Mouse (Mus musculus): Measurements from ENCODE around the gene Atp1a2. TPM values are rescaled to one million over a fixed set of nuclear protein-coding genes. Genes with fewer than 3 reads are reported as not detected.
A peak's percentile ranks its signal among the peaks of the same experiment; 100 is the strongest.

Atp1a2 gene
- polyA plus RNA-seq, 1 experiment from 2014 or later, result 17.0 TPM

DNA sequence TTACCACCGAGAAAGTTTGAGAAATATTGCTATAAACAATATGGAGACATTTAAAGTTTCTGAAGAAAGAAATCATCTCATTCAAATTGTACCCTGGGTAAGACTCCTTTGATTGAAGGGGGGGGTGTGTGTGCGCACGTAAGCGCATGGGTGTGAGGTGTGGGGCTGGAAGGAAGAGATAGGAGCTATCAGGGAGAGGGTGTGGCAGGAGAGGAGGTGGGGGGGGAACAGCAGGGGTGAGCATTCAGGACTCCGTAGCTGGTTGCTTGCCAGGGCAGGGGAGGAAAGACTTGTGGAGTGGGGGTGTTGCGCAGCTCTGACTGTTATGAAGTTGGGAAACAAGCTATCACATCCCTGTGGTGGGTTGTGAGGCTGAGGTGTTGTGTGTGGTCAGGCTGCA is 6.6 kb upstream of the Atp1a2 start:
- peaks cover 48% of the 10 kb centered on the region for H3K4me1 ChIP-seq
- no peaks in the 10 kb centered on the region for H3K27me3 ChIP-seq (replicated peaks)
- no peak overlapping the region for H3K9ac ChIP-seq
- no peak overlapping the region for H3K4me3 ChIP-seq
- no peak overlapping the region for H3K4me2 ChIP-seq
- H3K36me3 ChIP-seq, result no peaks in the 10 kb centered on the region
- 39% methylated on average over 6 of the region's 6 CpGs for WGBS
- ATAC-seq (ENCODE audit: extremely low read depth, insufficient number of reproducible peaks, low FRiP score, low TSS enrichment), result no peak
- no peak overlapping the region for H3K27ac ChIP-seq (replicated peaks)
- no peaks in the 10 kb centered on the region for H3K9me3 ChIP-seq

DNA sequence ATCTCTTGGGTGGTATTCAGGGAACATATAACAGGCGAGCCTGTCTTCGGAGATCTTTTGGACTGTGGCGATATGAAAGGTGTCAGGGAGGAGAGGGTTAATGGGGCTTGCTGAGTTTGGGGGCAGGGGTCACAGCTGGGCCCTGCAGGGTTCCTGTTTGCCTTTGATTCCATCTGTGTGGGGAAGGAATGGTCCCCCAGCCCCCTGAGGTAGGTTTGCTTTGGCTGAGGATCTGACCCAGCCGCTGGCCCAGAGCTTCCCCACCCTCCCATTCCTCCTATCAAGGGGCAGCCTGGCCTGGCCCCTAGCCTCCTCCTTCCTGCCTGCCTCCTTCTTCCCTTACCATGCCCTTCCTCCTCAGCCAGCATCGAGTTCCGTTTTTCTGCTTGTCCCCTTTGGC is 5.0 kb upstream of the Atp1a2 start:
- Histone ChIP-seq H3K9me3 (no peaks in the 10 kb centered on the region), H3K27me3 (replicated peaks) (no peaks in the 10 kb centered on the region), H3K27ac (replicated peaks) (no peak overlapping the region), H3K9ac (no peak overlapping the region), H3K4me3 (no peak overlapping the region), H3K4me1 (peaks cover 62% of the 10 kb centered on the region), H3K4me2 (no peak overlapping the region), H3K36me3 (no peaks in the 10 kb centered on the region)
- no peak for ATAC-seq (ENCODE audit: extremely low read depth, insufficient number of reproducible peaks, low FRiP score, low TSS enrichment)
- 38% methylated on average over 6 of the region's 6 CpGs for WGBS

DNA sequence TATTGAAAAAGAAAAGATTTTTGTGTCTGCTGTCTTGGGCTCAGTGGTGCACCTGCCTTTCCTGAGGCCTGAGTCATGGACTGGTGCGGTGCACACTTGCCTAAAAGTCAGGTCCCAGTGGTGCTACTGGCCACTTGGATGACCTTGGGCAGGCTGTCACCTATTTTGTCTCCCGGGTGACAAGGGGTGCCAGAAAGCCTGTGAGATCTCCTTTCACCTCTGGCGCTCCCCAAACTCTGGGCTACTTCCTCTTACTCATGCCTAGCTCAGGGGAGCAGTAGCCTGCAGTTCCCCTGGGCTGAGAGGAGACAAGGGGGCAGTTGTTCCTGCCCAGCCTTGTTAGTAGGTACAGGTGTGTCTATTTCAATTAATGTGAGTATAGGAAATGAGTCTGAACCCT is 4.4 kb upstream of the Atp1a2 start:
- no peak overlapping the region for H3K4me3 ChIP-seq
- peaks cover 67% of the 10 kb centered on the region for H3K4me1 ChIP-seq
- no peak overlapping the region for H3K9ac ChIP-seq
- no peak for ATAC-seq (ENCODE audit: extremely low read depth, insufficient number of reproducible peaks, low FRiP score, low TSS enrichment)
- no peak overlapping the region for H3K4me2 ChIP-seq
- H3K36me3 ChIP-seq, result no peaks in the 10 kb centered on the region
- WGBS, result 58% methylated on average over 3 of the region's 3 CpGs
- no peaks in the 10 kb centered on the region for H3K27me3 ChIP-seq (replicated peaks)
- no peaks in the 10 kb centered on the region for H3K9me3 ChIP-seq
- no peak overlapping the region for H3K27ac ChIP-seq (replicated peaks)

DNA sequence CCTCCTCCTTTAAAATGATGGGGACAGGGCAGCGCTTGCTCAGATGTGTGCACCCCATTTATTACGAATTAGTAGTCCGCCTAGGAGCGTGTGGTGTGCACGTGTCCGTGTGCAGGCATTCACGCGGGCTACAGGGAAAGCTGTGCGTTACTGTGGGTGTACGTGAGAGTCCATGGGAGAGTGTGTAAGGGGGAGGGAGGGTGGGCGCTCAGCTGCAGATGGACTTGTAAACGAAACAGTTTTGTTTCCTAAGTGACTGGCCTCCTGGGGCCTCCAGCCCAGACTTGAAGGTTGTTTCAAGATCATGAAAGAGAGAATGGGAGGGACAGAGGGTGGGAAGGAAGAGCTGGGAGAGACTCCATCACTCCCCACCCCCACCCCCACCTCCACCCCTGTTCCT is 3.3 kb upstream of the Atp1a2 start:
- Histone ChIP-seq H3K9me3 (no peaks in the 10 kb centered on the region), H3K27ac (replicated peaks) (peak overlapping the region; percentile 80), H3K36me3 (no peaks in the 10 kb centered on the region), H3K9ac (peak overlapping the region; percentile 28; the same call in 1 of the 2 replicates), H3K4me3 (no peak overlapping the region), H3K4me1 (peaks cover 79% of the 10 kb centered on the region), H3K4me2 (no peak overlapping the region), H3K27me3 (replicated peaks) (no peaks in the 10 kb centered on the region)
- no peak for ATAC-seq (ENCODE audit: extremely low read depth, insufficient number of reproducible peaks, low FRiP score, low TSS enrichment)
- WGBS, result 63% methylated on average over 12 of the region's 12 CpGs

DNA sequence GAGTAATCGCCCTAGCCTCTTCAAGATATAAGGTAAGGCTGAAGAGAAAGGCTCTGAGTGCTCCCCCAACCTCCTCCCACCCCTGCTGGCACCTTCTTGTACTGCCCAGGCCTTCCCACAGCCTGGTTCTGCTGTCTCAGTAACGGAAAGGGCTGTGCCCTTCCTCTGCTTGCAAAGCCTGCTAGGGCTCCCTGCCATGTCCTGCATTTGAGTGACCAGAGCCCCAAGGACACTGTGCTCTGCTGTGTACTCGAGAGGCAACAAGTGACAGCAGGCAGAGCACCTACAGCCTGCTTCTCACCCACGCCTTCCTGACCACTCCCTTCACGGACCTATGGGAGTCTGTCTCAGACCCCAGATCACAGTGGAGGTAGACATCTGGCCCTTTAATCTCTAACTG is 2.4 kb upstream of the Atp1a2 start:
- no peaks in the 10 kb centered on the region for H3K36me3 ChIP-seq
- peaks cover 88% of the 10 kb centered on the region for H3K4me1 ChIP-seq
- H3K27me3 ChIP-seq (replicated peaks), result no peaks in the 10 kb centered on the region
- peak overlapping the region; percentile 42; the same call in 1 of the 2 replicates for H3K9ac ChIP-seq
- no peak overlapping the region for H3K4me3 ChIP-seq
- H3K9me3 ChIP-seq, result no peaks in the 10 kb centered on the region
- no peak for ATAC-seq (ENCODE audit: extremely low read depth, insufficient number of reproducible peaks, low FRiP score, low TSS enrichment)
- 46% methylated on average over 5 of the region's 5 CpGs for WGBS
- H3K27ac ChIP-seq (replicated peaks), result peak overlapping the region; percentile 80
- H3K4me2 ChIP-seq, result no peak overlapping the region

DNA sequence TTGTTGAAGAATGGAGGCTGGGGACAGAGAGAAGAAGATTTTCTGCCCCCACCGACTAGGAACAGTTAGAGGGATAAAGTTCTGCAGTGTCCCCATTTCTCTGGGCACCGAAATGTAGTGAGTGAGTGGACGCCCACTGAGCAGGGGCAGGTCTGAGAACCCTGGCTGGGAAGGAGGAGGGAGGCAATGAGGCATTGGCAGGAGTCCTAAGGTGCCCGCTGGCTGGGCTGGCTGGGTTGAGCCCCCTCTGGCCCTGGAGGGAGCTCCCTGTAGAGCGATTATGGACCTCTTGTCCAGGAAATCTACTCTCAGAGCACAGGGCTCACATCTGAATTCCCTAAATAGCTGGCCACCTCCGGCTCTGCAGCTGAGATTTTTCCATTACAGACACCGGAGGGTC is 1.7 kb upstream of the Atp1a2 start:
- Histone ChIP-seq H3K4me2 (no peak overlapping the region), H3K4me3 (no peak overlapping the region), H3K9ac (peak overlapping the region; percentile 42), H3K9me3 (no peaks in the 10 kb centered on the region), H3K27me3 (replicated peaks) (no peaks in the 10 kb centered on the region), H3K4me1 (peaks cover 92% of the 10 kb centered on the region), H3K27ac (replicated peaks) (peak overlapping the region; percentile 80), H3K36me3 (no peaks in the 10 kb centered on the region)
- no peak for ATAC-seq (ENCODE audit: extremely low read depth, insufficient number of reproducible peaks, low FRiP score, low TSS enrichment)
- 36% methylated on average over 7 of the region's 7 CpGs for WGBS

DNA sequence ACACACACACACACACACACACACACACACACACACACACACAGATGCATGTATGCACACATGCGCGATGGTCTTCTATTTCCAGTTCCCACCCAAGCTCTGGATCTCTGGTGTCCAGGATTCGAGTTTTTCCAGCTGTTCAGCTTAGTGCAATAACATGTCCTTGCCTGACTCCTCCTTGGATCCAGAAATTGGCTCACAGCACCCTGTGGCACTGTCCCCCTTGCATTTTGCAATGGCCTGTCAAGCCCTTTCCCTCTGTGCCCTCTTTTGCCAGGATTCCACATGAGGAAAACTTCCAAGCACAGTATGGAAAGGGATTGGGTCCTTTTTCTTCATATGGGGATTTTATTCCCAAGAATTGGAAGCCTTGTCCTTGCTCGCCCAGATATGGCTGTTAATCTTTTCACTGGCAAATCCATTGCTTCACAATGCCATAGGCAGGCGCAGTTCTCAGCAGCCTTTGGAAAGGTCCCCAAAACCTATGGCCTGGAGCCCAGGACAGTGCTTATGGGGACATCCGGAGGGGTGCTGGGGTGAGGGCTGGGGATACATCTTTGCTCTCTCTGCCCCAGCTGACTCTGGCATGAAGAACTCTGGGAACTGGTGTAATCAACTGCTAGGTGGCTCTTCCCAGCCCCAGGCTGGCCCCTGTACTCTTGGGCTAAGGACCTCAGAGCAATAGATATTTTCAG is 901 bp downstream of the Atp1a2 start:
- peak overlapping the region; percentile 88 for H3K27ac ChIP-seq (replicated peaks)
- peak overlapping the region; percentile 51 for H3K4me3 ChIP-seq
- no peak for ATAC-seq (ENCODE audit: extremely low read depth, insufficient number of reproducible peaks, low FRiP score, low TSS enrichment)
- 73% methylated on average over 6 of the region's 6 CpGs for WGBS
- peak overlapping the region; percentile 67 for H3K4me2 ChIP-seq
- no peaks in the 10 kb centered on the region for H3K27me3 ChIP-seq (replicated peaks)
- peaks cover 73% of the 10 kb centered on the region for H3K4me1 ChIP-seq
- H3K9ac ChIP-seq, result peak overlapping the region; percentile 77
- H3K9me3 ChIP-seq, result no peaks in the 10 kb centered on the region
- H3K36me3 ChIP-seq, result peaks cover 13% of the 10 kb centered on the region

DNA sequence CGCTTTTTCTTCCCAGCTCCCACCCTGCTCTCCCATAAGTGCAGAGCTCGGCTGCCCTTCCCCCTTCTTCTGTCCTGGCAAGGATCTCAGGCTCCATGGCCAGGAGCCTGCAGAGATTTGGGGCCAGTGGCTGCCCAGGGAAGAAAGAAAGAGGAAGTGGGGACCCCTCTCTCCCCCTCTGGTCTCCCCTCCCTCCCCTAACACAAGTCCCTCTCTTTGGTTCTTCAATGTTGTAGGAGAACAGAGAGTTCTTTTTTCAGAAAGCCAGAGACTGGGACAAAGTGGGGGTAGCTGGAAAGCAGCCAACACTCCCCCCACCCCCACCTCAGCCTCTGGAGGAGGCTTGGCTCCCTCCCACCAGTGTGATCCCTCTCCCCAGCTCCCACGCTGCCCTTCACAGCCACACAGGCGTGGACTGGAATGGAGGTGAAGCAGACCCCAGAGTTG is 2.1 kb downstream of the Atp1a2 start:
- H3K4me1 ChIP-seq, result peaks cover 62% of the 10 kb centered on the region
- H3K4me2 ChIP-seq, result peak overlapping the region; percentile 67
- no peaks in the 10 kb centered on the region for H3K9me3 ChIP-seq
- 36% methylated on average over 4 of the region's 4 CpGs for WGBS
- peak overlapping the region; percentile 51 for H3K4me3 ChIP-seq
- H3K36me3 ChIP-seq, result peaks cover 25% of the 10 kb centered on the region
- peak overlapping the region; percentile 88 for H3K27ac ChIP-seq (replicated peaks)
- no peaks in the 10 kb centered on the region for H3K27me3 ChIP-seq (replicated peaks)
- peak overlapping the region; percentile 77 for H3K9ac ChIP-seq
- no peak for ATAC-seq (ENCODE audit: extremely low read depth, insufficient number of reproducible peaks, low FRiP score, low TSS enrichment)

DNA sequence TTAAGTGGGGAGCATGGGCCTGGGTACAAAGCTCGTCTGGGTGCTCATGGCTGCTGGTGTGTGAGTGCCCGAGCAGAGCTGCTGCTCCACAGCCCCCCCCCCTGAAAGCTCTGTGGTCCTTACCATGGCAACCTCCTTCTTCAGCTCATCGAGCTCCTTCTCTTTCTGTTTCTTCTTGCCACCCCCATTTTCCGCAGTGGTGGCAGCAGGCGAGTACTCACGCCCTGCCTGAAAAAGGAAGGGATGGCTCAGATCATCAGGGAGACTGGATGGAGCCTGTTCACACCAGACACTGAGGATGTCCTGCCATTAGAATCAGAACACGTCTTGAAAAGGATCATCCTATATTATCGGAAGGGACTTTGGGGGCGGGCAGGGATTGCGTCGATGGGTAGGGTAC is 4.4 kb downstream of the Atp1a2 start:
- 82% methylated on average over 11 of the region's 11 CpGs for WGBS
- ATAC-seq (ENCODE audit: extremely low read depth, insufficient number of reproducible peaks, low FRiP score, low TSS enrichment), result no peak
- no peaks in the 10 kb centered on the region for H3K27me3 ChIP-seq (replicated peaks)

DNA sequence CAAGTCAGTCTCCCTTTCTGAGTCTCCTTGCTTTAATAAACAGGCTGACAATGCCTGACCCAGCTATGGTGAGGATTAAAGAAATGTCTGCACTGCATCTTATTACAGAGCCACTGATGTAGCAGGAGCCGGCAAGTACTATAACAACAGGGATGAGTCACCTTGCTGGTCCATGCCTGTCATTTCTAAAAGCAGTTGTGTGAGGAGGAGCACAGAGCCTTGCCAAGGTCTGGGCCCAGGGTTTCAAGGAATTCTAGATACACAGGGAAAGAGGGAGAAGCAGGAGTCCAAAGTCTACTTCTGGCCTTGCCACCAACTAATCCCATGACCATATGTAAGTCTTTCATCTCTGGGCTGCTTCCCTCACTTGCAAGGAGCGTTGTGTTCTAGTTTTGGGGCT is 5.0 kb downstream of the Atp1a2 start:
- Histone ChIP-seq H3K9me3 (no peaks in the 10 kb centered on the region), H3K27ac (replicated peaks) (no peak overlapping the region), H3K4me2 (no peak overlapping the region), H3K4me3 (no peak overlapping the region), H3K9ac (no peak overlapping the region), H3K4me1 (peaks cover 33% of the 10 kb centered on the region), H3K36me3 (peaks cover 53% of the 10 kb centered on the region), H3K27me3 (replicated peaks) (no peaks in the 10 kb centered on the region)
- ATAC-seq (ENCODE audit: extremely low read depth, insufficient number of reproducible peaks, low FRiP score, low TSS enrichment), result no peak
- 83% methylated on average over 2 of the region's 2 CpGs for WGBS

More for the DNA sequence above, 4.4 kb downstream of the Atp1a2 start:
- Histone ChIP-seq H3K9ac (no peak overlapping the region), H3K4me1 (peaks cover 39% of the 10 kb centered on the region), H3K4me2 (no peak overlapping the region), H3K4me3 (no peak overlapping the region), H3K36me3 (peaks cover 48% of the 10 kb centered on the region), H3K9me3 (no peaks in the 10 kb centered on the region), H3K27ac (replicated peaks) (no peak overlapping the region)

DNA sequence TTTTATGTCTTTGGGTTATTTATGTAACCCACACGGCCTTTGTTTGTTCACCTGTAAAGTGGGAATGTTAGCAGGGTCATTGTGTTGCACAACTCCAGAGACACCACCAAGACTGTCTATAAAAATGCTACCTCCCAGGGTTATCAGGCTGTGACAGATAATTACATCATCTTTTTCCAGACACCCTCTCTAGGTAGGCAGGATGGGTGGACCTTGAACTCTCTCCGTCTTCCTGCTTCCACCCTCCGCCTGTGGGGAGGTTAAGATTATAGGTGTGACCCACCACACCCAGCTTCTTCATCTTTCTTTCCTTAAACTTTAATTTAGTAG is 8.3 kb downstream of the Atp1a2 start:
- Histone ChIP-seq H3K9me3 (no peaks in the 10 kb centered on the region), H3K4me2 (no peak overlapping the region), H3K4me3 (no peak overlapping the region), H3K27ac (replicated peaks) (no peak overlapping the region), H3K27me3 (replicated peaks) (no peaks in the 10 kb centered on the region), H3K36me3 (peaks cover 81% of the 10 kb centered on the region), H3K9ac (no peak overlapping the region), H3K4me1 (0 out of 2 replicates have a peak, but pooled peaks cover under 1% of the 10 kb centered on the region)
- no peak for ATAC-seq (ENCODE audit: extremely low read depth, insufficient number of reproducible peaks, low FRiP score, low TSS enrichment)
- 66% methylated on average over 3 of the region's 3 CpGs for WGBS

DNA sequence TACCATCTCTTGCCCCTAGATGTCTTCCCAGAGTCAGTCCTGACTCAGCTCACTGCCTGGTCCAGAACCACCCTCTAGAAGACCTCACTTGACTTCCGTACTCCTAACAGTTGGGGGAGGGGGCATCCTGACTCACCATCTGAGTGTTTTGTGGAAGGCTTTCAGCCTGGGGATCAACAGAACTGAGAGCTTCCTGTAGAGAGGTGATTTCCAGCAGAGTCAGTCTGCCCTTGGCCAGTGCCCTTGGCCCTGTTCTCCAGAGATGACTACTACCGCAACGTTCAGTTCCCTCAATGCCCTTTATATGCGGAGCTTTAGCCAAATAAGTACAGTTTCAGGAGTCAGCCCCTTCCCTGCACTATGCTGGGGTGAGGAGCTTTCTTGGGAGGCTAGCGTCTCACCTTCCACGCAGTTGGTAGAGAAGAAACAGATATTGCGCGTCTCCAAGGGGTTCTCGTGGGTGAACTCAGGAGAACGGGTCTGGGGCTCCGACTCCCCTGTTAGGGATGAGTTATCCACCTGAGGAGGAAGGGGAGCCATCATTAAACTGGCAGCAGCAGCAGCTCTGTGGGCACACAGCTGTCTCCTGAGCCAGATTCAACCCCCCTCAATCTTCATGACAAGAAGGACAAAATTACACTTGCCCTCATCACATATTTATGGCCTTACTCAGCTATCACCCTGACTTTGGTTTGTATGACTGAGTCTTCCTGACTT is 8.8 kb downstream of the Atp1a2 start:
- WGBS, result 85% methylated on average over 11 of the region's 11 CpGs
- H3K4me3 ChIP-seq, result no peak overlapping the region
- no peaks in the 10 kb centered on the region for H3K9me3 ChIP-seq
- no peaks in the 10 kb centered on the region for H3K27me3 ChIP-seq (replicated peaks)
- peaks cover 86% of the 10 kb centered on the region for H3K36me3 ChIP-seq
- no peaks in the 10 kb centered on the region for H3K4me1 ChIP-seq
- ATAC-seq (ENCODE audit: extremely low read depth, insufficient number of reproducible peaks, low FRiP score, low TSS enrichment), result no peak
- H3K27ac ChIP-seq (replicated peaks), result no peak overlapping the region
- H3K4me2 ChIP-seq, result no peak overlapping the region
- no peak overlapping the region for H3K9ac ChIP-seq

All from heart, embryonic 13.5 days (tissue).